Mouse (Mus musculus) G1E (cell line): ENCODE data around the gene Fndc4.

ENCODE experiments used
- CTCF ChIP-seq: IDR thresholded peaks from 2 replicates; pipeline ENCODE4 v1.5.1; 2012; ENCODE audit warnings: low read depth, low read length, inconsistent platforms, mixed read lengths
- GATA2 ChIP-seq: IDR thresholded peaks from 2 replicates; pipeline ENCODE4 v1.6.1; 2012; ENCODE audit warnings: low read depth, low read length, inconsistent platforms, borderline replicate concordance

- TF ChIP-seq CTCF (no peak), GATA2 (no peak)
Observed at GRCm38 (mm10) chr5:31295606-31296141, at the start of gene Fndc4.
